Mouse (Mus musculus) left cerebral cortex, adult 9 months (tissue): Measurements from ENCODE around the gene Efl1.

Experiments used
- DNase-seq, 2 experiments: peaks; one replicate each; pipeline ENCODE4 v3.0.0; 2022; ENCODE audit warnings: low spot score in 2 of 2

The Efl1 gene

DNA sequence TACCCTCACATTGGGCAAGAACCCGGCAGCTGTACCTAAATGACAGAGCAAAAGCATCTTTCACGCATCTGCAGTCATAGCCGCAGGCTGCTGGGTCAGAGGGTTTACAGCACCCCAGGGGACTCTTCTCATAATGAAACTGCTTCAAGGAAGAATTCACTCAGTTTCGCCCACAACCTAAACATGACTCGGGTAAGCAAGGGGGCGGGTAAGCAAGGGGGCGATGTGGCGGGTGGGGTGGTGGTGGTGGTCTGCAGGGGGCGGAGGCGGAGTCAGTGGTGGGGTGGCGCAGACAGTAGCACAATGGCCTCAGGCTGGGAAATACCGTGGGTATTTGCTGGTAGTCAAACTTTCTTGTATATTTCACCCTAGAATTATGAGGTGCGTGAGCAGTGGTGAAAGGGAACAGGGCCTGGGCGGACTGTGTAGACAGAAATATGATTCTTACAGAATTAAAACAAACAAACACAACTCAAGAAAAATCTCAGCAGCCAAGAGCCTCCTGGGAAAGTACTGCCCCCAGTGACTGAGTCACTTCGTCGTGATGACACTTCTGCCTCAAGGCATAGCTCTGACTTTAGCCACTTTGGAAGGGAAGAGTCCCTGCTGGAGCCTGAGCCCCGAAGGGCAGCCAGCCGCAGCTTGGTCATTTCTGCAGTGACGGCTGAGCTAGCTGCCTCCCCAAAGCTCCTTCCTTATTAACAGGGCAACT lies 162.9 kb downstream of the Efl1 start:
- DNase-seq = no peak

DNA sequence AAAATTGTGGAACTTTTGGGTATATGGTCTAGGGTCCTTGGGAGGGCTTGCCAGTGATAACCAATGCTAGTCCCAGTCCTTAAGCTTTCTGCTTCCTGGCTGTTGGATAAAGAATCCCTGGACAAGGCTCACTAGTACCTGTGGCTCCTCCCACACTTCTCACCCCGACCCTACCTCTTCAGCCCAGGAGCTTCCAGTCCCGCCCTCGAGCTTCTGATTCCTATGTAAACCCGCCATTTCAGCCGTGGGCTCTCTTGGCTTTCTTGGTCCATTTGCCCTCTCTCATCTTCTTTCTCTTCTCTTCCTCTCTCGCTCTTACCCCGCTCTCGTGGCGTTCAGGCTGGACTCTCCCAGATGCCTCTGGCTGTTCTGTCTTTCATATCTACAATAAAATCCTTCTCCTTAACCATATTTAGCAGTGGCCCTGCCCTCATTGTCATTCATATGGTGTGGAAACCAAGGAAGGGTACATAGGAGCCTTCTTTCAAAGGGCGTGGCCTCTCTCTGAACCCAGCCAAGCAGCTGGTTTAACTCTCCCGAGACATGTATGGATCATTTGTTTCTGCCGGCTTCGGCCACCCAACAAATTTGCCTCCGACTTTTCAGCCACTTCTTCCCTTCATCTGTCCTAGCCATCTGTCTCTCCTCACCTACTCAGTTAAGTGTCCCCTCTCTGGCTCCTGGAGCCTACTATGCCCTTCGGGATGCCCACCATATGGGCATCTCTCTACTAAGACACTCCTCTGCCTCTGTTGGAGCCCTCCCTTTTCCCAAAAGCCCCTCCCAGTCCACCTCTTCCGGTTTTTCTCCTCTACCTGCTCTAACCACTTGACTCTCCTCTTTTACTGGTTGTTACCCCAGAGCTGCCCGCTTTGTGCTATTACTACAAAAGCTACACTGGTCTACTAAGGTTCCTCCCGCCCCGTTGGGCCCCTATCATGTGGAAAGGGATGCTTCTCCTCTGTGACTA lies 164.1 kb downstream of the Efl1 start:
- DNase-seq = no peak

DNA sequence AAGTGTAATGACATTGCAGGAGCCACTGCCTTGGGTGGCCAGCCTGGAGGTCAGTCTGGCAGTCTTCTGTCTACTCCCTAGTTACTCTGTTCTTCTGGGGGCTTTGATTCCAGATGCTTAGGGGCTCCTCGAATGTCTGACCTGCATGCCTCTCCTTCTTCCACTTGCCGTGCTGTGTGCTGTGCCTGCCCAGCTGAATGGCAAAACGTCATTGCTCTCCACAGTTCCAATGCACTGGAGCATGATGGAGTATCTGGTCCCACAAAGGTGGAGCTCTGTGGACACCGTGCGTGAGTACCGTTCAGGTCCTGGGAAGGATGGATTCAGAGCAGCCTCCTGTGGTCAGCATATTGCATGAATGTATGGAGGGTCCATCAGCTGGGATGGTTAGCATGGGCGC lies 171.1 kb downstream of the Efl1 start:
- DNase-seq = no peak

- no peak for DNase-seq
Measured at GRCm38 (mm10) chr7:82820661-82821060, 172.2 kb downstream of the Efl1 start.

- no peak for DNase-seq
Measured at GRCm38 (mm10) chr7:82821501-82821900, 173.1 kb downstream of the Efl1 start.

DNA sequence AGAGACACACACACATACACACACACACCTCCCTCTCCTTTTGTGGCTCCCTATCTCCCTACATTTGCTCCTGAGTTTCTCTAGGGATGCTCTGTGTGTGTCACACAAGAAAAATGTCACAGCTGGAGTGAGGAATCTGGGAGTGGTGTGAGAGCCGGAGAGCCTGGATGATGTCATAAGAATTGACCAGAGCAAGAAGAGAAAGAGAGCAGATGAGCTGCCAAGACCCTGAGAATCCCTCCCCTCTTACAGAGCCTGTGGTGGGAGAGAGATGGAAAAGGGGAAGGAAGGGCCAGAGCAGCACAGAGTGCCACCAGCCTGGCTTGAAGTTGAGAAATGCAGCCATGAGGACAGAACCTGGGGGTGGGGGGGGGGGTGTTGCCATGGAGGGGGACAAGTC lies 174.1 kb downstream of the Efl1 start:
- no peak for DNase-seq
